Mouse (Mus musculus) C2C12 (cell line): ENCODE measurements around the gene Susd6.

ENCODE experiments used
- CEBPB ChIP-seq: IDR thresholded peaks from one replicate; pipeline ENCODE4 v1.6.1; 2011; ENCODE audit warnings: low read depth, mild to moderate bottlenecking, control low read depth, moderate library complexity
- CTCF ChIP-seq: IDR thresholded peaks from one replicate; pipeline ENCODE4 v1.5.1; 2011; ENCODE audit not compliant: control insufficient read depth, insufficient read depth, insufficient read length

DNA sequence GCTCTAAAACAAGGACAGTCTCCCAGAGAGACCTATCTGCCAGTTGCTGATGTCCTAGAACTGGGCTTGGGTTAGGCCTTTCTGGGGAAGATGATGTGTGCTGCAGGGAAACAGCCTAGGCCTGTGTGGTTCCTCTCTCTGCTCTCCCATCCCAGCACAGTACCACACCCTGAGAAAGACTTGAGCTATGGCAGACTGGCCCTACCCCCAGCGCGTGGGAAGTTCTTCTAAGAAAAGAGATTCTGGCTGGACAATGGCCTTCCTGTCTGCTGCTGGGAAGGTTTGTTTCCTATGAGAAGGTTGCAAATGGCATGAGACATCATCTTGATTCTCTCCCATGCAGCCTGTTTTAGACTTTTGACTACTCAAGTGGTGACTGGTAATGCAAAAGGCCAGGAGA, 73.1 kb downstream of the Susd6 start:
- TF ChIP-seq CEBPB: no peak
- TF ChIP-seq CTCF: no peak
